Mouse (Mus musculus) megakaryocyte, embryonic 14.5 days (primary cell): ENCODE measurements at regions not wholly inside any gene's neighbourhood (a gene's known extent, or its start where the extent isn't known, plus 50 kb on each side); places are given as distances from the start of the nearest gene placed in this dataset.

Experiments used
- H3K27me3 ChIP-seq: replicated peaks from 2 replicates; pipeline ENCODE3; 2012; ENCODE audit warnings: inconsistent platforms
- H3K36me3 ChIP-seq: replicated peaks from 2 replicates; pipeline ENCODE3; 2012; ENCODE audit warnings: low read length, inconsistent platforms, mixed read lengths
- H3K4me1 ChIP-seq: 2 replicates; pipeline ENCODE4 v1.6.1; 2012; ENCODE audit warnings: inconsistent platforms
- H3K4me3 ChIP-seq: replicated peaks from 2 replicates; pipeline ENCODE3; 2012; ENCODE audit warnings: moderate library complexity, mild to moderate bottlenecking, inconsistent platforms
- H3K9me3 ChIP-seq: 2 replicates; pipeline ENCODE4 v1.6.1; 2012; ENCODE audit warnings: inconsistent platforms
- FLI1 ChIP-seq: IDR thresholded peaks from 2 replicates; pipeline ENCODE4 v1.6.1; 2012; ENCODE audit warnings: low read length, inconsistent platforms, mixed read lengths
- GATA1 ChIP-seq: IDR thresholded peaks from 3 replicates; pipeline ENCODE4 v1.6.1; 2012; ENCODE audit warnings: mixed read lengths, low read length, inconsistent platforms, borderline replicate concordance

DNA sequence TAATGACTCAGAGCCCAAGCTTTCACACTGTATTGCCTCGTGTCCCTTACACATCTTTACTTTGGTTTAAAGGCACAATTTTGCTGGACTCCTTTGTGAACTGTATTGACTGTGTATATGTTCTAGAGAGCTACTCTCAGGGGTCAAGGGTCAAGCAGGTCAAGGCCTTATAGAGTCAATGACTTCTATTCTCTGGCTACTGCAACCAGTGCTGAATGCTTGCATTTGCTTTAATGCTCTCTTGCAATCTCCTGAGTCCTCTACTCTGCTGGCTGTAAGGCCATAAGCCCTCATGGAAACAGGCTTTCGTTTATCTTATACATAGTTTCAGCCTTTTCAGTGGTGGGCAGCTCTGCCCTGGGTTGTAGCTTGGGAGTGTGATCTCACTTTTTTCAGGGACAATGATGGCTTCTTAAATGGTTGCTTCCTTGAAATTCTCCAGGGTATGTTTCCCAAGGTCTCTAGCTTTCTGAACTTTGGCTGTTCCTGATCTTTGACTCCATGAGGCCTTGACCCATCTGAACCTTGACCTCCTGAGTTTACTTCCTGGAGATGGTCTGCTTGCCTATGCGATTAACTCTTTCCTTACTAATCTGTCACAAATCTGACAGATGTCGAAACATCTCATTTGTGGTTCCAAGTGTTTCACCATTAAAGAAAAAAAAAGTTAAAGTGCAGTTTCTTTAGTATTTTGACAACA, 433.8 kb upstream of the Dph6 start:
- Histone ChIP-seq H3K36me3 (no peaks in the 10 kb centered on the region), H3K4me1 (no peaks in the 10 kb centered on the region), H3K9me3 (peaks cover 4% of the 10 kb centered on the region; the same call in 1 of the 2 replicates), H3K4me3 (no peak overlapping the region), H3K27me3 (no peaks in the 10 kb centered on the region)
- TF ChIP-seq GATA1 (no peak), FLI1 (no peak)

DNA sequence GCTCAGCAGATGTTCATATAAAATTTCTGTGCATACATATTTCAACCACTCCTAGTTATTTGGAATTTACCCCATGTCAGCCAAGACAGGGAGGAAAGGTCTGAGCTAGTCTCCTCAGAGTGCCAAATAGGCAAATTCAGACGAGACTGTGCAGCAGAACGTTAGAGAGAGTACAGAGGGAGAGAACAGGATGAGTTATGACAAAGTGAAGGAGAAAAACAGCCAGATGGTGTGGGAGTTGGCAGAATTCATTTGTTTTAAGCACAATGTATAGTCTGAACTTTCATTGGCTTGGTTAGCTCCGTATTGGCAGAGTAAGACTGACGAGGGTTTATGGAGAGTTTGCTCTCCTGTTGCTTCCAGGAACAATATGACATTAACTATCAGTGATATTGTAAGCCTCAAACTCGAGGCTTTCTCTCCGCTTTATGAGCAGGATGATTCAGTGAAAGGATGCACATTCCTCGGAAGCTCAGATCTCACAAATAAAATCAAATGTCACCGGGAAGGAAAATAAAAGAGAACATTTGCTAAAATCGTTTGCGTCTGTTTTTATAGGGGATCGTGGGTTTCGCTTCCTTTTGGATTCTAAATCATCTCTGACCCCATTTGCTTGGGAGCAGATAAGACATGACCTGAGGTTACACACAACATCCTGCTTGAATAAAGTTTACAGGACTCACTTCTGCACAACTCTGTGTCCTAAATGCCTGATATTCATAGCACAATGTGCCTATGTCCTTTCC, 435.8 kb upstream of the Dph6 start:
- Histone ChIP-seq H3K9me3 (peaks cover 4% of the 10 kb centered on the region; the same call in 1 of the 2 replicates), H3K27me3 (no peaks in the 10 kb centered on the region), H3K4me1 (no peaks in the 10 kb centered on the region), H3K36me3 (no peaks in the 10 kb centered on the region), H3K4me3 (no peak overlapping the region)
- no peak for TF ChIP-seq FLI1
- TF ChIP-seq GATA1: no peak

DNA sequence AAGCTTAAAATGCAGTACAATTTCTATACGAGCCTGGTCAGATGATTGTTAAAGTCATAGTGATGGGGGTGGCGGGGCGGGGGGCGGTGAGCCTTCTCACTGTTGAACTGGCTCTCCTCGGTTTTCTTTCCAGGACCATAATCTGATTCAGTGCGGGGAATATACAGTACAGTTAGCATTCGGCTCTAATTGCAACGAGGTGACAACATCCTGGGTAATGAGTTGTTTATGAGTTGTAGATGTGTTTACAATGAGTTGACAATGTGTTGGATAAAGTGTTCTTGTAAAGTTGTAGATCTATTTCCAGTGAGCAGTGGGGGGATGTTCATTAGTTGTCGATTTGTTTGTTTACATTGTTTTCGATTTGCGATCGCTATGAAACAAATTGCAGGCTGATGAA, 440.6 kb upstream of the Dph6 start:
- Histone ChIP-seq H3K36me3 (no peaks in the 10 kb centered on the region), H3K4me3 (no peak overlapping the region), H3K9me3 (no peaks in the 10 kb centered on the region), H3K27me3 (no peaks in the 10 kb centered on the region), H3K4me1 (no peaks in the 10 kb centered on the region)
- TF ChIP-seq GATA1 (no peak), FLI1 (no peak)

- no peaks in the 10 kb centered on the region for H3K27me3 ChIP-seq
- H3K4me3 ChIP-seq: no peak overlapping the region
- no peaks in the 10 kb centered on the region for H3K36me3 ChIP-seq
- H3K4me1 ChIP-seq: no peaks in the 10 kb centered on the region
- TF ChIP-seq FLI1 (no peak), GATA1 (no peak)
- H3K9me3 ChIP-seq: 0 out of 2 replicates have a peak, but pooled peaks cover 2% of the 10 kb centered on the region
Observed at GRCm38 (mm10) chr2:115101501-115101900, 446.7 kb upstream of the Dph6 start.

DNA sequence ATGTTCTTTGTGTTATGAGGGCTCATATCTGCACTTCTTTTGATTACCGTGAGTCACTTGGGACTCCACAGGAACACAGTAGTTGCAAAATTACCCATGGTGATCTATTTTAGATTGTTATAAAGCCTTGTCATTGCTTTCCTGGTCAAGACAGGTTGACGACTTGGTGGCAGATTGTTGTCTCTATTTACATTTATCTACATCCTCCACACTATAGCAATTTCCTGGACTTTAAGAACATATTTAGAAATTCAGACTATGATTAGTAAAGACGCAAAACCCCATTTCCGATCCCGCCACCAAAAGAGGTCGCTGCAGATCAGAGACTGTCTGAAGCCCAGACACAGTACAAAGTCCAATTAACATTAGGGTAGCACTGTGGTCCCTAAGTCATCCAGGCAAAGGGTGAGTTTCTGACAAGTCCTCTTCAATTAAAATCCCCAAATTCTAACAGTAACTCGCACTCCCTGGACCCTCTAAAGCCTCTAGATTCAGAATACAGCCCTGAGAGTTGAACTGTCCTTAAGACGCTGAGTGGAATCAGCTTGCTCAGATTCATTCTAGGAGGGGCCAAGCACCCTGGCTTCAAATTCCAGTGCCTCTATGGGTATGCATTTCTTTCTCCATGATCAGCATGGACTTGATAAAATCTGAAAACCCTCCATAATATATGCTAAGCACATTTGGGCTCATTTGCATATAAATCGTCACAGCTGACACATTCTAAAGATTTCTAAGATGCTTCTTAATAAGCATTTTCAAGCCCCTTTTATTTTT, 461.9 kb upstream of the BC052040 start:
- H3K4me1 ChIP-seq: no peaks in the 10 kb centered on the region
- no peaks in the 10 kb centered on the region for H3K27me3 ChIP-seq
- no peaks in the 10 kb centered on the region for H3K9me3 ChIP-seq
- no peaks in the 10 kb centered on the region for H3K36me3 ChIP-seq
- no peak overlapping the region for H3K4me3 ChIP-seq
- TF ChIP-seq FLI1 (no peak), GATA1 (no peak)

GRCm38 (mm10) chr2:115120206-115120503, 461.4 kb upstream of the BC052040 start:
- no peak for TF ChIP-seq FLI1
- TF ChIP-seq GATA1: no peak
- H3K9me3 ChIP-seq: no peaks in the 10 kb centered on the region
- no peaks in the 10 kb centered on the region for H3K36me3 ChIP-seq
- H3K27me3 ChIP-seq: no peaks in the 10 kb centered on the region
- H3K4me3 ChIP-seq: no peak overlapping the region
- H3K4me1 ChIP-seq: no peaks in the 10 kb centered on the region

- H3K27me3 ChIP-seq: no peaks in the 10 kb centered on the region
- no peak overlapping the region for H3K4me3 ChIP-seq
- H3K9me3 ChIP-seq: no peaks in the 10 kb centered on the region
- H3K36me3 ChIP-seq: no peaks in the 10 kb centered on the region
- H3K4me1 ChIP-seq: no peaks in the 10 kb centered on the region
- TF ChIP-seq GATA1 (no peak), FLI1 (no peak)
Observed at GRCm38 (mm10) chr2:115126625-115127369, 454.7 kb upstream of the BC052040 start.

DNA sequence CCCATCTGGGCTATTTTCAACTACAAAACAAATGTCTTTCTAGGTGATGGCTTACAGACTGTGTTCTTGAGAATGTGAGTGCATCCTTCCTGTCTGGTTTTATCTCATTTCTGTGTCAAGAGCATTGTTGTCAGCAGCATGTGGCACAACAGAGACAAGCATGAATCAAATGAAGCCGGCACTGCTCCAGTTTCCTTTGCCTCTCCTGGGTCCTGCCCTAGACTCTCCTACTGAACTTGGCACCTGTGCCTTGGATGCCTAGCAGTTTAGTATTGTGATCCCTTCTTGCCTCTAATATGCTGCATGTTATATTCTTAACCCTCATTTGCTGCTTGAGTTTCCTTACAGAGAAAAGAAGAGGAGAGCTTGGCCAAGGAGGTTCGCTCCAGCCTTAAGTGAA, 449.8 kb upstream of the BC052040 start:
- no peak overlapping the region for H3K4me3 ChIP-seq
- no peaks in the 10 kb centered on the region for H3K4me1 ChIP-seq
- no peaks in the 10 kb centered on the region for H3K36me3 ChIP-seq
- no peaks in the 10 kb centered on the region for H3K9me3 ChIP-seq
- no peaks in the 10 kb centered on the region for H3K27me3 ChIP-seq
- TF ChIP-seq FLI1: no peak
- no peak for TF ChIP-seq GATA1

GRCm38 (mm10) chr2:115132165-115132592, 449.3 kb upstream of the BC052040 start:
- TF ChIP-seq FLI1 (no peak), GATA1 (no peak)
- Histone ChIP-seq H3K27me3 (no peaks in the 10 kb centered on the region), H3K4me3 (no peak overlapping the region), H3K4me1 (no peaks in the 10 kb centered on the region), H3K9me3 (no peaks in the 10 kb centered on the region), H3K36me3 (no peaks in the 10 kb centered on the region)

- H3K4me3 ChIP-seq: no peak overlapping the region
- no peaks in the 10 kb centered on the region for H3K4me1 ChIP-seq
- H3K9me3 ChIP-seq: no peaks in the 10 kb centered on the region
- no peaks in the 10 kb centered on the region for H3K27me3 ChIP-seq
- H3K36me3 ChIP-seq: no peaks in the 10 kb centered on the region
- no peak for TF ChIP-seq GATA1
- no peak for TF ChIP-seq FLI1
Observed at GRCm38 (mm10) chr2:115141416-115141815, 440.1 kb upstream of the BC052040 start.
